Mouse (Mus musculus) frontal cortex, adult (tissue): ENCODE data around the gene Usp36.

Experiments used
- ATAC-seq: cut with Nextera tagmentation; 2 replicates; pipeline ENCODE4 v1.9.2; 2017; ENCODE audit warnings: mild to moderate bottlenecking, moderate library complexity, mixed read lengths; ENCODE audit not compliant: low TSS enrichment

Gene Usp36

GRCm38 (mm10) chr11:118298810-118299209 is 8.8 kb upstream of the Usp36 start:
- no peak for ATAC-seq

DNA sequence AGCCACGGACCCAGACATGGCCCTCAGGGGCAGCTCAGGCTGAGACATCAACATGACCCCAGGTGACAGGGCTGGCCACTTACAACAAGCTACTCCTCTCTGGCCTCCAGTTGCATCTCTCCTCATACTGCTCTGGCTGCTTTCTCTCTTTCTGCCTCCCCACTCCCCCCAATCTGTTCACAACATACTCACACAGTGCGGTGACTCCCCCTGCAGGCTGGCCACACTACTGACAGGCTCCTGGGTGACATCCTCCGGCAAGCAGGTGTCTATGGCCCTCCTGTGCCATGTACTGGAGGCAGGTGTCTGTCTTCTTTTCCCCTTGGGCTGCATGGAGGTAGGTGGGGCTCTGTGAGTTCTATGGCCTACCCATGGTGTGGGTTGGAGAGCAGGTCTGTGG is 7.9 kb upstream of the Usp36 start:
- no peak for ATAC-seq

- ATAC-seq, result no peak
Measured at GRCm38 (mm10) chr11:118295026-118295425, 5.0 kb upstream of the Usp36 start.

DNA sequence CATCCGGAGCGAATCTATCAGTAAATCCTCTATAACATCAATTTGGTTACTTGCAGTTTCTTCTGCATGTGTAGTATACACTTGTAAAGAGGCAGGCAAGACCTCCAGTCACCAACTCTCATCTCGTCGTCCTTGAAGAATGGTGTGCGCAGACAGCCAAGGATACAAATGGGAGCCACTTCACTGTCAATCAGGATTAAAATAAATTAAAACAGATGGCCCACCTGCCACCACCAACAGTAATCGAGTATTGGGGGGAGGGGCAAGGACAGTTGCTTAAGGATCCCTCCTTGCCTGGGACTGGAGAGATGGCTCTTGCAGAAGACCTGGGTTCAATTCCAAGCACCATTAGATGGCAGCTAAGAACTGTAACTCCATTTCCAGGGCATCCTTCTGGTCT is 2.6 kb upstream of the Usp36 start:
- ATAC-seq, result no peak

GRCm38 (mm10) chr11:118289562-118289961 is 482 bp downstream of the Usp36 start:
- peak; percentile 11; the same call in 1 of the 2 replicates for ATAC-seq

- no peak for ATAC-seq
Measured at GRCm38 (mm10) chr11:118289037-118289511, 970 bp downstream of the Usp36 start.

DNA sequence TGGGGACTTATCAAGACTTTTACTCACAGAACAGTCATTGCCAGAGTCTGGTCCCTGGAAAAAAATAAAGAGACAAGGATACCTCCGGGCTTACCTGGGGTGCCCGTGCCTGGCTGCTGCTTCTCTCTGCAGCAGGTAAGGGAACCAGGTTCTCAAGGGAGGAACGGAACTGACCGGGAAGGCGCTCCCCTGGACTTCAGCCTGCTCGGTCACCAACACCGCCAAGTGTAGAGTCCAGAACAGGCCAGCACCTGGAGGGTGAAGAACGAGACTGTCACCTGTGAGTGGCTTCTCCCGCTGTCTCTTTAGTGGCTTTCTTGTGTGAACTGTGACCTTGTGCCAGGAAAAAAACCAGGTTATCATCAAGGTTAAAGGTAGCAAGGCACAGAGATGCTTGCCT is 2.5 kb downstream of the Usp36 start:
- ATAC-seq, result no peak

DNA sequence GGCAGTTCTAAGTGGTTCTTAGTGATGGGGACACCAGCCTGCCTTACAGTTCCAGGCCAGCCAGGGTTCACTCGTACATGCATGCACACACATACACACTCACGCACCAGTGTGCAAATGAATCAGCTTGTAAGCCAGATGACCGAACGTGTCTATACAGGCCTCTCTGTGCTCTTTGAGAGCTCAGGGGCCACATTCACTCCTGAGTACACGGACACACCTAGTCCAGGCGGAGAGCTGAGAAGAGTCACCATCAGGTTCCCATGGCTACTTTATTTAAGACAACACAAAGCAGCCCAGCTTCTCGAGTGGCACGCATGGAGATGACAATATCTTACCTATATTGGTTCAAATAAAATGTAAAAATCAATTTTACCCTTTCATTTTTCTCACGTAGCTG is 3.6 kb downstream of the Usp36 start:
- ATAC-seq, result no peak

GRCm38 (mm10) chr11:118285791-118286190 is 4.3 kb downstream of the Usp36 start:
- ATAC-seq, result no peak

DNA sequence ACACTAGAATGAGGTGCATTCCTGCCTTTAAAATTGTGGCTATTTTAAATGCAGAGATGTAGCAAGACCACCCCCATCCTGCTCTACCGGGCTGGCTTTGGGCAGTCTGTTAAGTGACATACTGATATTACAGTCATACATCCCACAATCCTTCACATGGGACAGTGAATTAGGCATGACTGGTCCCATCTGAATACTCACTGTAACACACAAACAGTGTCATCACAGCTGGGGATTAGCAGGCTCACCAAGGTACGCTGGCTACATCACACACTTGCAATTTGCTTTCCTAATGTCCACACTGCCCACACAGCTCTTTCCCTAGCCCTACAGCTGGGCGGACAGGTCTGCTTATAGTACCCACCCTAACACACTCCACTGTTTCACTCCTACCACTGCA is 9.8 kb downstream of the Usp36 start:
- no peak for ATAC-seq

GRCm38 (mm10) chr11:118276328-118276727 is 13.7 kb downstream of the Usp36 start:
- ATAC-seq, result peak; percentile 72; the same call in 1 of the 2 replicates

DNA sequence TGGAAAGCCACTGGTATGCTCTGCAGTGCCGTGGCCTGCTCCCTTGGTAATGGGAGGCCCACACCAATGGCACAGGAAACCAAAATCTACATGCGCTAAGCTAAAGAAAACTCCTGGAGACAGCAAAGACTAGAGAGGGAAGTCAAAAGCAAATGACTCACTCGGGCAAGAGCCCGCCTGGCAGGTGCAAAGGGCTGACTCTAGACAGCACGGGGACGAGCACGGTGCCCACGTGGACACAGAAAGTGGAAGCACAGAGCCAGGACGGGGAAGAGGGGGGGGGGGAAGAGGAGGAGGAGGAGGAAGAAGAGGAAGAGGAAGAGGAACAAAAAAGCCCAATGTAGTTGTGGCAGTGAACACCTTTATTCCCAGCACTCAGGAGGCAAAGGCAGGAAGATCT is 15.0 kb downstream of the Usp36 start:
- ATAC-seq, result no peak

GRCm38 (mm10) chr11:118269827-118270226 is 20.2 kb downstream of the Usp36 start:
- no peak for ATAC-seq

DNA sequence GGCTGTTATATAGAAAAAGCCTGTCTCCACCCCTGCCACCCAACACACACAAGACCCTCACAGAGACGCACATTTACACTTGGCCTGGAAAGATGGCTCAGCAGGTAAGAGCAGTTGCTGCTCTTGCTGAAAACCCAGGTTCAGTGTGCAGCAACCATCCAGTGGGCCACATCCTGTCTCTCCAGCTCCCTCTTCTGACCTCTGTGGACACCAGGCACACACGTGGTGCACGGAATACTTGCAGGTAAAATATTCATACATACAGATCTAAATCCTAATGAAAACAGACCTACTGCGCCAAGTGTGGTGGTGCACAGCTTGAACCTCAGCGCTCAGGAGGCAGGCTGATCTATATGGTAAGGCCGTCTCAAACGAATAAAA is 23.4 kb downstream of the Usp36 start:
- no peak for ATAC-seq

- ATAC-seq, result no peak
Measured at GRCm38 (mm10) chr11:118266044-118266665, 23.9 kb downstream of the Usp36 start.

GRCm38 (mm10) chr11:118265621-118266020 is 24.4 kb downstream of the Usp36 start:
- no peak for ATAC-seq

- no peak for ATAC-seq
Measured at GRCm38 (mm10) chr11:118263146-118263545, 26.9 kb downstream of the Usp36 start.

GRCm38 (mm10) chr11:118260081-118260480 is 30.0 kb downstream of the Usp36 start:
- peak; percentile 36; the same call in 1 of the 2 replicates for ATAC-seq

DNA sequence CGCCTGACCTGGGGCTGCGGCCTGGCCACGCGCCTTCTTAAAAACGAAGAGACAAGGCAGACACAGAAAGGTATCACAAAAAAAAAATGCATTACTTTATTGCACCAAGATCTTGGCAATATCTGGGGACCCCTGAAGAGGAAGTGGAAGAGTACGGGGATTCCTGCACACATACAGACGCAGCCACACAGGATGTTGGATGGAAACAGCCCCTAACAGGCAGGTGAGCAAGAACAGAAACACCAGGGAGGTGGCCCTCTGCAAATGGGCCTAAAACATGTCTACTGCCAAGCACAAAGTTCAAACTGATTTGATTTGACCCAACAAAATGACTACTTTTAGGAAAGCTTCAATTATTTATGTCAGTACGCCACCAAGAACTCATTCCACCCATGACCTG is 30.5 kb downstream of the Usp36 start:
- ATAC-seq, result no peak

- no peak for ATAC-seq
Measured at GRCm38 (mm10) chr11:118256371-118256770, 33.7 kb downstream of the Usp36 start.

- ATAC-seq, result peak; percentile 24; the same call in 1 of the 2 replicates
Measured at GRCm38 (mm10) chr11:118254159-118254951, 35.7 kb downstream of the Usp36 start.

DNA sequence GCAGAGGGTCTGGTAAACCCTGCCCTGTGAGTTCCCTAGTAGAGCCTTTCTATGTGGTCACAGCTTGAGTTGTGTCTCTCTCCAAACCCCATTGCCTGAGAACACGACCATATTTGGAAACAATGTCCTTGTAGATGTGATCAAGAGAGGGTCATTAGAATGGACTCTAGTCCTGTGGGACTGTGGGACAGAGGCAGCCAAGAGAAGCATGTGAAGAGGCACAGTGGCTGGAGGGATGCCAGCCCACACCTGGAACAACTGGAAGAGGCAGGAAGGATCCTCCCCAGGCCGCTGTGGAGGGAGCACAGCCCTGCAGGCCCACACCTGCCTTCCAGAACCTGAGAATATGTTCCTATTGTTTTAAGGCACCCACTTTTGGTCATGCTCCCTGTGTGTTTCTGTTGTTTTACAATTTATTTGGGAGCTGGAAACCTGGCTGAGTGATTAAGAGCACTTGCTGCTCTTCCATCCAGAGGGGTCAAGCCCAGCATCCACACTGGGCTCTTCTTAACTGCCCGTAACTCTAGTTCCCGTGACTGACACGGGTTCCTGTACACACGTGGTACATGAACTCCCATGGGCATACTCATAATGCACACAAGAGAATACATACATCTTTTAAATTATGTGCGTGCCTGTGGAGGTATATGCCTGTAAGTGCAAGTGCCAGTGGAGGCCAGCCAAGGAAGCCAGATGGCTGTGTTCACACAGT is 36.4 kb downstream of the Usp36 start:
- no peak for ATAC-seq

DNA sequence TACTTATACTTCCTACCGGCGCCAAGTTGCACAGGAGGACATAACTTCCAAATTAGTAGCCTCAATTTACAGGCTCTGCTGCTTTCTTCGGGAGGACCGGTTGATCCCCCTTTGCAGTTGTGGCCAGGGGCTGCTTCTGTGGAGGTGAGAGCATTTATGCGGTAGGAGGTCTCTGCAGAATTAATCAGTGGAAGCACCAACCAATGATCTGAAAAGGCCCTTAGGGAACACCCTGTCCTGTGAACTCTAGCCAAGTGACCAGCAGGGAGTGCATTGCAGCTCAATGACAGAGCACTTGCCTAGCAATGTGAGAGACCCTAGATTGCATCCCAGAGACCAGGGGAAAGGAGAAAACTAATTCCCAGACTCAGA is 41.0 kb downstream of the Usp36 start:
- peak; percentile 26; the same call in 1 of the 2 replicates for ATAC-seq
